In genomic region chr14:55579511-55580496, GRCm38 (mm10) we compare ENCODE assay signal across 2 mouse cellular contexts.
TF ChIP-seq lines count a peak whose summit lies in the region.

No protein-coding gene starts in this region.

TF ChIP-seq in MEL, 35 proteins besides CTCF, POLR2A, EP300 and RAD21:
- TF ChIP-seq UBTF (IDR thresholded peaks at IDR 0.05; ENCODE audit: borderline replicate concordance, insufficient read depth, low read depth, low read length) (no peak), ZC3H11A (IDR thresholded peaks at IDR 0.05; ENCODE audit: low read depth, low read length) (no peak), ZNF384 (IDR thresholded peaks at IDR 0.05; ENCODE audit: low read depth, low read length) (no peak), MXI1 (IDR thresholded peaks at IDR 0.05; ENCODE audit: low read depth, low read length) (no peak), MAX (IDR thresholded peaks at IDR 0.05; ENCODE audit: low read length) (no peak), TBP (IDR thresholded peaks at IDR 0.05; ENCODE audit: low read depth, low read length) (no peak), ZKSCAN1 (IDR thresholded peaks at IDR 0.05; ENCODE audit: low read depth, low read length) (peak; percentile 97), HCFC1 (IDR thresholded peaks at IDR 0.05; ENCODE audit: low read depth, low read length) (no peak)

TF ChIP-seq in myocyte, 11 proteins besides CTCF, POLR2A, EP300 and RAD21:
- TF ChIP-seq MYOG (IDR thresholded peaks at IDR 0.05; ENCODE audit: control insufficient read depth in 1 of 3, insufficient read depth in 1 of 3, insufficient read length in 2 of 3, low read depth in 2 of 3) = no peak
- no peak for TF ChIP-seq USF1 (IDR thresholded peaks at IDR 0.05; ENCODE audit: low read depth)
- no peak for TF ChIP-seq POLR2AphosphoS2 (IDR thresholded peaks at IDR 0.05; ENCODE audit: insufficient read length, low read depth)
- no peak for TF ChIP-seq CEBPB (IDR thresholded peaks at IDR 0.05; ENCODE audit: insufficient read depth, poor library complexity, severe bottlenecking)
- TF ChIP-seq REST (IDR thresholded peaks at IDR 0.05; ENCODE audit: insufficient read depth, insufficient read length) = no peak
- no peak for TF ChIP-seq TCF3 (IDR thresholded peaks at IDR 0.05; ENCODE audit: insufficient read length, low read depth)
- no peak for TF ChIP-seq TCF12 (IDR thresholded peaks at IDR 0.05; ENCODE audit: insufficient read depth, poor library complexity, severe bottlenecking)
- no peak for TF ChIP-seq SRF (IDR thresholded peaks at IDR 0.05; ENCODE audit: control insufficient read depth, insufficient read length, low read depth)
- TF ChIP-seq MYOD1 (IDR thresholded peaks at IDR 0.05; ENCODE audit: control insufficient read depth in 1 of 3, insufficient read length in 2 of 3, low read depth in 2 of 3) = no peak
- no peak for TF ChIP-seq MAX (IDR thresholded peaks at IDR 0.05; ENCODE audit: low read depth)
- no peak for TF ChIP-seq E2F4 (IDR thresholded peaks at IDR 0.05; ENCODE audit: insufficient read depth)
